Mouse (Mus musculus) G1E-ER4 (cell line): ENCODE data around the gene Abca4. TPM values are rescaled to one million over a fixed set of nuclear protein-coding genes. Genes with fewer than 3 reads are reported as not detected.

ENCODE experiments used
- GATA1 ChIP-seq: IDR thresholded peaks from one replicate; pipeline ENCODE4 v1.8.0; 2012; ENCODE audit warnings: low read length, inconsistent platforms
- polyA plus RNA-seq: library from polyadenylated mRNA; stranded (reverse); fragments of >175 nt; gene quantifications from 2 replicates; pipeline ENCODE4 v1.2.3, GENCODE M21; 2012

Gene Abca4
- 0.01 and 0.03 TPM in 2 replicates for polyA plus RNA-seq

- no peak for TF ChIP-seq GATA1
These were observed at the start of gene Abca4 for GRCm38 (mm10) chr3:122043799-122044547. TSS of gene Abca4 (plus strand) at chr3:122044443.

DNA sequence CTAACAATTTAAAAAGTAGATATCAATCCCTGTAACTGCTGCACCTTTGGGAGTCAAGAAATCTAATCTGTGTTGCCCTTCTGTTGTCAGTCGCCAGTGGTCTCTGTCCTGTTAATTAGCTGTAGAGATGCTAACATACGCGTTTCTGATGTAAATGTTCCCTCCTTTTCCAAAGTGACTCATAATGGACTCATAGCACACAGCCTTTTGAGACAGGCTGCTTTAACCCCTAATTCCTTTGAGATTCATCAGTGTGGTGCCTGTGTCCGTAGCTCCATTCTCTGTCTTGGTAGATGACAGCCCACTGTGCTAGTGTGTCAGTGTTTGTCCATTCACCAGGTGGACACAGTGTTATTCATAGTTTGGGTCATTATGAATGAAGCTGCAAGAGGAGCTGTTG, 49.1 kb upstream of the Abca4 start:
- TF ChIP-seq GATA1 = no peak

DNA sequence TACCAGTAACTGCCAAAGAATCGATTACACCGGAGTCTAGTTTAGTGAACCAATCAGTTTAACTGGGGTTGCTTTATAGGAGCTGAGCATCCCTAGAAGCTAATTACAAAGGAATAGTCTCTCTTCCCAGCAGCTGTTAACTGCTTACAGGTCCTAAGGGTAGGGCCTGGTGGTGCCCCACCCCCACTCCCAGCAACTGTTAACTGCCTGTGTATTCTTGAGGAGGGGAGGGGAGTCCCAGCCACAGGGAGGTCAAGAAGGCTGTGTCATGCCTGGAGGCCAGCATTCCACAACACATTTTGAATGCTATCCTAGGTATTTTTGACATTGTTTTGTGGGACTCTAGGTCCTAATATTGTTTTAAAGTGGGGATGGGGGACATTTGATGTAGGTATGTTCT, 44.3 kb upstream of the Abca4 start:
- TF ChIP-seq GATA1 = no peak

DNA sequence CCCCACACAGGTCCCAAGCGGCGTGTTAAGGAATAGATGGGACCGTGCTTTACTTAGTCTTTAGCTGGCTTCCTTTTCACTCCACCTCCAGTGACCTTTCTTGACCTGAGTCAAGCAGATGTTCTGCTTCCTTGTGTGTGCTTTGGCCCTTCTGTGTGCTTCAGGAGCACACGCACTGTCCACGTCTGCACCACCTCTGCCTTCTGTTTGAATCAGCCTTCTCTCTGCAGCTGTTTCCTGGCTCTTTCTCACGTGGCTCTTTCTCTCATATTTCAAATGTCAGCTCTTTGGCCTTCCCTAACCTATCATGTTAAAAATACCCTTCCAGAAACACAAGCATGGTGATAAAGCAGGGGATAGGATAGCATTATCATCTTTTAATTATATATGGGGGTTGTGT, 42.7 kb upstream of the Abca4 start:
- TF ChIP-seq GATA1 = no peak

DNA sequence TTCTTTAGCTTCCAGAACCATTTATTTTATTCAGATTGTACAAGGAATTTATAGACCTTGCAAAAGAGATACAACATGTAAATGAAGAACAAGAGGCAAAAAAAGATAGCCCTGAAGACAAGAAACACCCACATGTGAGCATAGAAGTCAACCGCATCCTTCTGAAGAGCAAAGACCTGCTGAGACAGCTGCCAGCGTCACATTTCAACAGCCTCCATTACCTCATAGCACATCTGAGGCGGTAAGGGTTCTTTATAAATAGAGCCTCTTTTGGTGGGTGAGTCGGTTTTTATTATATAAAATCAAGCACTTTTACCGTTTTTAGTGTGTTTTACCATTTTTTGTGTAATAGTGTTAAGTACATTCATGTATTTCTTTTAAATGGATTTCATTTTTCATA, 34.4 kb upstream of the Abca4 start:
- TF ChIP-seq GATA1 = no peak

GRCm38 (mm10) chr3:122010292-122010691, 34.0 kb upstream of the Abca4 start:
- TF ChIP-seq GATA1 = no peak

DNA sequence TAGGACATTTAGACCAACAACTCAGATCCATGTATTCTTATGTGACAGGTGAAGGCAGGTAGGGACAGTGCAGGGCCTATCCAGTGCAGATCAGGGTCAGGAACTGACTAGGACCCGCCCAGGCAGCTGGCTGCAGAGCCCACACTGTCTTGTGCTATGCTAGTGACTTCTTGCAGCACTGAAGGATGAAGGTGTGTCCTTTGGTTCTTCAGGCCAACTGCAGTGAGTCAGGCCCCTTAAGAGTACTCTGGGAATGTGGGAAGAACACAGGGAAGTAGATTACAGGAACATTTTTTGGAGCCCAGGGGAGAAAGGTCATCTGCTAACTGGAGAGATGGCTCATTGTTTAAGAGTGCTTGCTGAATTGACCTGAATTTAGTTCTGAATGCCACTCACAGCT, 31.8 kb upstream of the Abca4 start:
- TF ChIP-seq GATA1 = no peak

GRCm38 (mm10) chr3:122018421-122018820, 25.8 kb upstream of the Abca4 start:
- TF ChIP-seq GATA1 = no peak

DNA sequence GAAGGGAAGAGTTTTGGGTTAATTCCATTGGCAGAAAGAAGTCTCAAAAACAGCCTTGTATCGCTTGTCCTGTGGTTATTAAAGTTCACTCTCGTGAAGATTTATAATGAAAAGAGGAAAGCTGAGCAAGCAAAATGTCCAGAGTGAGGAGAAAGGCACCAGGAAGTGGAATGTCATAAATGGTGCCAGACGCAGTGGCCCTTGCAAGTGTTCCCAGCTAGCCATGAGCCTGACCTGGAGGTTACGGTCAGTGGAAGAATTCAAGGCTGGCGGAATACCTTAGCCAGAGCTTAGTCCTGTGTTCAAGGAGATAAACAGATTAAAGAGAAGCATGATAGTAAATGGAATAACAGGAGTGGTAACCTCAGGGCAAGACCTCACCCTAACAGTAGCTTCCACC, 25.1 kb upstream of the Abca4 start:
- no peak for TF ChIP-seq GATA1

GRCm38 (mm10) chr3:122021029-122021652, 23.1 kb upstream of the Abca4 start:
- no peak for TF ChIP-seq GATA1

DNA sequence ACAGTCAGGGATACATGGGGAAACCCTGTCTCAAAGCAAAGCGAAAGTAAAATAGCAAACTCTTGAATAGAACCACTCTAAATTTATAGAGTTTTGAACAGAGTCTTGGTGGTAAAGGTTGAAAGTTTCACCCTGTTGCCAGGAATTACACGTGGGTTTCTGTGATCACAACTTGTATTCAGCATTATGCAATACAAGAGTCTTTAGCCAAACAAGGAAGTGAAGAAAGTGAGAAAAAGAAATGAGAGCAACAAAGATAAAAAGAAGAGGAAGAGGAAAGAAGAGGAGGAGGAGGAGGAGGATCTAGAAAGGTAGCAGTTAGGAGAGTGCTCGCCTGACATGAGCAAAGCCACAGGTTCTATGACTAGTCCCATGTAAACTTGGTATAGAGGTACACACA, 21.9 kb upstream of the Abca4 start:
- TF ChIP-seq GATA1 = no peak

- no peak for TF ChIP-seq GATA1
These were observed 17.6 kb upstream of the Abca4 start for GRCm38 (mm10) chr3:122026676-122027075.

GRCm38 (mm10) chr3:122027776-122028175, 16.5 kb upstream of the Abca4 start:
- no peak for TF ChIP-seq GATA1

- TF ChIP-seq GATA1 = no peak
These were observed 10.9 kb upstream of the Abca4 start for GRCm38 (mm10) chr3:122033248-122033837.

DNA sequence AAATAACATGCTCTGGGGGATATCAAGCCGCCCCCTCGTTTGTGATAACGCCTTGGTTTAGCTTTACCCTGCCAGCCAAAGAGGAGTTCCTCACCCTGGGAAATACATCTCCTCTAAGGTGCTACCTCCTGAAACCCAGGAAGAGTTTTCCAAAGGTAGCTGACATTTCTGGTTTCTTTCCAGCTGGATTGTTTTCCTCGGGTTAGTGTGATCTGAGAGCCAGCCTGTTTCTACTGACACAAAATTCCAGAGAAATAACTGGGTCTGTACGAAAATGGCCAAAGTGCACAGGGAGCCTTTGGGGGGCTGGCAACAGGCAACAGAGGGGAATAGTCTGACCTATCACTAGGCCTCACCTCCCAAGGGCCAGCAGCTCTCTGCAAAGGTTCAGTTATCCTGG, 10.0 kb upstream of the Abca4 start:
- TF ChIP-seq GATA1 = no peak

DNA sequence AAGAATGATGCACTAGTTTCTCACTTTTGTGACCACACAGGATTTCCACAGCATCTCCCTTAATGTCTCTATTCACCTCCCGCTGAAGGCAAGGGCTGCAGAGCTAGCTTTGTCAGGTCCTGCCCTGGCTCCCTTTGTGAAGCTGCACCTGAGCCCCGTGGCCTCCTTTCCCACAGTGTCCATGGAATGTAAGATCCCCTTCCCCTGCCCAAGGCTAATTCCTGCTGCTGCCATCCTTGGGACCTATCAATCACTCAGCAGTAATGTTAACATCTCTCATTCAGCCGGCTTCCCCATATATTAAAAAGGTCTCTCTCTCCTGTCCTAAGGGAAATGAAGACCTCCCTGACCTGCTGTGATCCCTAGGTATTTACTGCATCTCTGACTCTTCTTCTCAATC, 9.2 kb upstream of the Abca4 start:
- no peak for TF ChIP-seq GATA1

GRCm38 (mm10) chr3:122040522-122040921, 3.7 kb upstream of the Abca4 start:
- no peak for TF ChIP-seq GATA1
